Mouse (Mus musculus): ENCODE data around the gene Zfp46.

Gene Zfp46

GRCm38 (mm10) chr4:136266716-136267343 lies 17.7 kb upstream of the Zfp46 start:
- peak; percentile 48 for DNase-seq (ENCODE audit: low read depth)

GRCm38 (mm10) chr4:136268912-136269311 lies 15.6 kb upstream of the Zfp46 start:
- no peak for DNase-seq (ENCODE audit: low read depth)

GRCm38 (mm10) chr4:136270648-136271047 lies 13.8 kb upstream of the Zfp46 start:
- DNase-seq (ENCODE audit: low read depth), result no peak

GRCm38 (mm10) chr4:136281097-136281496 lies 3.4 kb upstream of the Zfp46 start:
- no peak for DNase-seq (ENCODE audit: low read depth)

- no peak for DNase-seq (ENCODE audit: low read depth)
Observed at GRCm38 (mm10) chr4:136281611-136282010, 2.9 kb upstream of the Zfp46 start.

- no peak for DNase-seq (ENCODE audit: low read depth)
Observed at GRCm38 (mm10) chr4:136282621-136283480, 1.6 kb upstream of the Zfp46 start.

- DNase-seq (ENCODE audit: low read depth), result no peak
Observed at GRCm38 (mm10) chr4:136283783-136284182, 700 bp upstream of the Zfp46 start.

- no peak for DNase-seq (ENCODE audit: low read depth)
Observed at GRCm38 (mm10) chr4:136284891-136285290, 408 bp downstream of the Zfp46 start.

GRCm38 (mm10) chr4:136285348-136285810 lies 896 bp downstream of the Zfp46 start:
- DNase-seq (ENCODE audit: low read depth), result peak; percentile 81

GRCm38 (mm10) chr4:136285811-136286371 lies 1.4 kb downstream of the Zfp46 start:
- peak; percentile 92 for DNase-seq (ENCODE audit: low read depth)

- DNase-seq (ENCODE audit: low read depth), result no peak
Observed at GRCm38 (mm10) chr4:136289918-136290780, 5.7 kb downstream of the Zfp46 start.

GRCm38 (mm10) chr4:136290781-136291595 lies 6.5 kb downstream of the Zfp46 start:
- no peak for DNase-seq (ENCODE audit: low read depth)

- no peak for DNase-seq (ENCODE audit: low read depth)
Observed at GRCm38 (mm10) chr4:136291692-136292091, 7.2 kb downstream of the Zfp46 start.

- no peak for DNase-seq (ENCODE audit: low read depth)
Observed at GRCm38 (mm10) chr4:136295941-136296340, 11.5 kb downstream of the Zfp46 start.

- DNase-seq (ENCODE audit: low read depth), result no peak
Observed at GRCm38 (mm10) chr4:136302462-136302861, 18.0 kb downstream of the Zfp46 start.

GRCm38 (mm10) chr4:136304181-136304580 lies 19.7 kb downstream of the Zfp46 start:
- no peak for DNase-seq (ENCODE audit: low read depth)

- DNase-seq (ENCODE audit: low read depth), result no peak
Observed at GRCm38 (mm10) chr4:136308355-136308754, 23.9 kb downstream of the Zfp46 start.

GRCm38 (mm10) chr4:136309780-136310179 lies 25.3 kb downstream of the Zfp46 start:
- peak; percentile 68 for DNase-seq (ENCODE audit: low read depth)

- DNase-seq (ENCODE audit: low read depth), result peak; percentile 96
Observed at GRCm38 (mm10) chr4:136310229-136311041, 26.0 kb downstream of the Zfp46 start, which contains the start of gene Hnrnpr. Gene Hnrnpr (plus strand): TSS chr4:136310942.
